Mouse (Mus musculus) CH12.LX (cell line): ENCODE results near the gene Ccdc151. TPM values are rescaled to one million over a fixed set of nuclear protein-coding genes. Genes with fewer than 3 reads are reported as not detected.

Experiments used
- DNase-seq: peaks from one replicate; pipeline ENCODE4 v3.0.0-alpha.2; 2013; ENCODE audit errors: extremely low read depth
- H3K27ac ChIP-seq: 2 replicates; pipeline ENCODE4 v1.5.1; 2012; ENCODE audit warnings: low read depth, mild to moderate bottlenecking, control low read depth, moderate library complexity; ENCODE audit not compliant: insufficient read depth
- H3K27me3 ChIP-seq: replicated peaks from 2 replicates; pipeline ENCODE3; 2012; ENCODE audit warnings: inconsistent platforms
- H3K36me3 ChIP-seq, 2 experiments: replicated peaks in 1 of 2; 2 replicates each; pipeline versions ENCODE3 to v1.6.1; 2012; ENCODE audit warnings: inconsistent platforms in 1 of 2, low read length in 1 of 2, mild to moderate bottlenecking in 1 of 2, mixed read lengths in 1 of 2, moderate library complexity in 1 of 2; ENCODE audit not compliant: control insufficient read depth in 1 of 2, insufficient read depth in 1 of 2
- H3K4me1 ChIP-seq, 2 experiments: 2 replicates each; pipeline ENCODE4 v1.6.1; 2012; ENCODE audit warnings: inconsistent platforms in 1 of 2, moderate library complexity in 1 of 2; ENCODE audit not compliant: insufficient read depth in 2 of 2, control insufficient read depth in 1 of 2
- H3K4me2 ChIP-seq: 2 replicates; pipeline ENCODE4 v1.6.1; 2012; ENCODE audit warnings: low read depth, mild to moderate bottlenecking, control low read depth; ENCODE audit not compliant: poor library complexity, insufficient read depth, severe bottlenecking
- H3K4me3 ChIP-seq, 3 experiments: fragments of 150-350 bp in 1 of 3; sonication (generic) in 1 of 3; replicated peaks in 1 of 3; 2 replicates each; pipeline versions ENCODE3 to v1.5.1; 2011 to 2012; ENCODE audit warnings: low read depth in 2 of 3, low read length in 2 of 3, mild to moderate bottlenecking in 2 of 3, moderate library complexity in 2 of 3, control low read depth in 1 of 3, improper control_type of control experiment in 1 of 3, inconsistent platforms in 1 of 3, mixed read lengths in 1 of 3; ENCODE audit not compliant: poor library complexity in 1 of 3
- H3K79me2 ChIP-seq: replicated peaks from 2 replicates; pipeline ENCODE4 v1.6.1; 2012; ENCODE audit warnings: mild to moderate bottlenecking, moderate library complexity; ENCODE audit not compliant: control insufficient read depth, poor library complexity, insufficient read depth, severe bottlenecking; ENCODE audit errors: extremely low read depth
- H3K9ac ChIP-seq: 2 replicates; pipeline ENCODE4 v1.6.1; 2012; ENCODE audit warnings: low read depth, mild to moderate bottlenecking, control low read depth, moderate library complexity; ENCODE audit not compliant: insufficient read depth
- H3K9me3 ChIP-seq: replicated peaks from 2 replicates; pipeline ENCODE3; 2012; ENCODE audit warnings: low read length, inconsistent platforms, mixed read lengths
- CHD1 ChIP-seq: IDR thresholded peaks from 2 replicates; pipeline ENCODE4 v1.6.1; 2012; ENCODE audit warnings: low read depth, low read length, improper control_type of control experiment, inconsistent platforms
- CHD2 ChIP-seq: IDR thresholded peaks from 2 replicates; pipeline ENCODE4 v1.6.1; 2011; ENCODE audit warnings: low read length, improper control_type of control experiment
- CTCF ChIP-seq, 2 experiments: IDR thresholded peaks in 1 of 2; conservative IDR thresholded peaks in 1 of 2; 2 replicates each; pipeline ENCODE4 v1.5.1; 2011 to 2012; ENCODE audit warnings: low read depth in 2 of 2, low read length in 2 of 2, improper control_type of control experiment in 1 of 2, inconsistent platforms in 1 of 2, mild to moderate bottlenecking in 1 of 2, moderate library complexity in 1 of 2
- E2F4 ChIP-seq: IDR thresholded peaks from 2 replicates; pipeline ENCODE4 v1.6.1; 2011; ENCODE audit warnings: low read depth, low read length, improper control_type of control experiment; ENCODE audit not compliant: insufficient replicate concordance
- EP300 ChIP-seq: IDR thresholded peaks from 2 replicates; pipeline ENCODE4 v1.6.1; 2011; ENCODE audit warnings: low read length, improper control_type of control experiment
- ETS1 ChIP-seq: conservative IDR thresholded peaks from 2 replicates; pipeline ENCODE4 v1.6.1; 2012; ENCODE audit warnings: low read depth, mild to moderate bottlenecking, inconsistent platforms, low read length, improper control_type of control experiment, moderate library complexity
- GABPA ChIP-seq: IDR thresholded peaks from 2 replicates; pipeline ENCODE4 v1.6.1; 2012; ENCODE audit warnings: low read depth, low read length, improper control_type of control experiment, inconsistent platforms; ENCODE audit not compliant: insufficient replicate concordance
- HCFC1 ChIP-seq: IDR thresholded peaks from 2 replicates; pipeline ENCODE4 v1.6.1; 2012; ENCODE audit warnings: low read depth, mild to moderate bottlenecking, inconsistent platforms, low read length, improper control_type of control experiment
- IRF4 ChIP-seq: IDR thresholded peaks from 2 replicates; pipeline ENCODE4 v1.6.1; 2014; ENCODE audit warnings: low read depth, mild to moderate bottlenecking, inconsistent platforms, low read length, improper control_type of control experiment
- KAT2A ChIP-seq: IDR thresholded peaks from 2 replicates; pipeline ENCODE4 v1.6.1; 2012; ENCODE audit warnings: low read length, improper control_type of control experiment, inconsistent platforms; ENCODE audit not compliant: insufficient replicate concordance
- MAZ ChIP-seq: IDR thresholded peaks from 2 replicates; pipeline ENCODE4 v1.6.1; 2012; ENCODE audit warnings: low read depth, mild to moderate bottlenecking, inconsistent platforms, low read length, improper control_type of control experiment, moderate library complexity
- MEF2A ChIP-seq: IDR thresholded peaks from 2 replicates; pipeline ENCODE4 v1.6.1; 2014; ENCODE audit warnings: low read depth, mild to moderate bottlenecking, inconsistent platforms, low read length, improper control_type of control experiment, borderline replicate concordance
- MYC ChIP-seq: IDR thresholded peaks from 2 replicates; pipeline ENCODE4 v1.6.1; 2011; ENCODE audit warnings: low read depth, mild to moderate bottlenecking, improper control_type of control experiment, low read length
- NELFE ChIP-seq: IDR thresholded peaks from 2 replicates; pipeline ENCODE4 v1.6.1; 2011; ENCODE audit warnings: low read depth, low read length, improper control_type of control experiment
- NRF1 ChIP-seq: IDR thresholded peaks from 2 replicates; pipeline ENCODE4 v1.6.1; 2014; ENCODE audit warnings: low read depth, mild to moderate bottlenecking, inconsistent platforms, low read length, improper control_type of control experiment, moderate library complexity
- PAX5 ChIP-seq: IDR thresholded peaks from 2 replicates; pipeline ENCODE4 v1.6.1; 2012; ENCODE audit warnings: low read length, inconsistent platforms, mixed read lengths
- RAD21 ChIP-seq: IDR thresholded peaks from 2 replicates; pipeline ENCODE4 v1.6.1; 2011; ENCODE audit warnings: low read depth, mild to moderate bottlenecking, low read length, improper control_type of control experiment, moderate library complexity
- RCOR1 ChIP-seq: conservative IDR thresholded peaks from 2 replicates; pipeline ENCODE4 v1.6.1; 2012; ENCODE audit warnings: low read depth, mild to moderate bottlenecking, inconsistent platforms, low read length, improper control_type of control experiment
- SMC3 ChIP-seq: IDR thresholded peaks from 2 replicates; pipeline ENCODE4 v1.6.1; 2011; ENCODE audit warnings: low read depth, low read length, improper control_type of control experiment
- TCF12 ChIP-seq: IDR thresholded peaks from 2 replicates; pipeline ENCODE4 v1.6.1; 2014; ENCODE audit warnings: low read depth, mild to moderate bottlenecking, inconsistent platforms, low read length, improper control_type of control experiment
- USF1 ChIP-seq: IDR thresholded peaks from 2 replicates; pipeline ENCODE4 v1.6.1; 2014; ENCODE audit warnings: low read depth, mild to moderate bottlenecking, inconsistent platforms, low read length, improper control_type of control experiment
- ZKSCAN1 ChIP-seq: IDR thresholded peaks from 2 replicates; pipeline ENCODE4 v1.6.1; 2012; ENCODE audit warnings: low read depth, inconsistent platforms, low read length, improper control_type of control experiment, borderline replicate concordance
- dilution Hi-C: fragments of 300-500 bp; cut with MboI; formaldehyde crosslinking; loops from 2 replicates; pipeline ENCODE4 v1.14.3; 2020; ENCODE audit warnings: low sequenced_read_pairs; ENCODE audit not compliant: extremely low pct_unique_long_range_greater_than_20kb, extremely low pct_ligation_motif_present
- in situ Hi-C: fragments of 300-500 bp; cut with MboI; formaldehyde crosslinking; loops from 3 replicates; pipeline ENCODE4 v1.14.3; 2019; ENCODE audit warnings: low sequenced_read_pairs, low pct_ligation_motif_present, low pct_unique_long_range_greater_than_20kb, mixed read lengths
- polyA plus RNA-seq: library from polyadenylated mRNA; unstranded; fragments of >175 nt; gene quantifications from 2 replicates; pipeline ENCODE4 v1.2.1, GENCODE M21; 2012; ENCODE audit warnings: low read depth; ENCODE audit not compliant: insufficient read length
- total RNA-seq, 2 experiments: library from RNA; depleted of rRNA; stranded (reverse); fragments of 300-350 nt in 1 of 2; fragments of >200 nt in 1 of 2; gene quantifications; 2 replicates each; pipeline ENCODE4 v1.2.3; 2012 to 2014

The Ccdc151 gene
- total and polyA plus RNA-seq, 3 experiments: 0.13 to 0.25 (median 0.16) TPM

GRCm38 (mm10) chr9:21976626-21977175 is 25.7 kb downstream of the Ccdc151 start:
- dilution Hi-C loops: no loop called here

GRCm38 (mm10) chr9:21969304-21969703 is 33.1 kb downstream of the Ccdc151 start:
- no peak overlapping the region for H3K27ac ChIP-seq
- no peaks in the 10 kb centered on the region for H3K4me1 ChIP-seq
- H3K9me3 ChIP-seq: no peaks in the 10 kb centered on the region
- peaks cover 68% of the 10 kb centered on the region for H3K27me3 ChIP-seq
- DNase-seq: no peak
- H3K79me2 ChIP-seq: no peaks in the 10 kb centered on the region
- in situ Hi-C loops: no loop called here
- no peak overlapping the region for H3K9ac ChIP-seq
- no peak overlapping the region for H3K4me3 ChIP-seq
- dilution Hi-C loops: no loop called here
- H3K4me2 ChIP-seq: no peak overlapping the region
- no peaks in the 10 kb centered on the region for H3K36me3 ChIP-seq
- TF ChIP-seq USF1 (no peak), MAZ (no peak), KAT2A (no peak), TCF12 (no peak), CTCF (conservative IDR thresholded peaks at IDR 0.05 in 1 of 2, IDR thresholded peaks at IDR 0.05 in 1 of 2; ENCODE audit: low read depth in 2 of 2, low read length in 2 of 2) (no peak), ETS1 (no peak), RAD21 (no peak), GABPA (no peak), SMC3 (no peak), HCFC1 (no peak)
- TF ChIP-seq, all 38 proteins: peak for 0

More at GRCm38 (mm10) chr9:21976626-21977175, 25.7 kb downstream of the Ccdc151 start:
- no peak overlapping the region for H3K4me3 ChIP-seq
- no peak for TF ChIP-seq NRF1
- no peak for TF ChIP-seq MEF2A
- no peak for TF ChIP-seq TCF12
- TF ChIP-seq CHD2: no peak
- no peak for TF ChIP-seq ZKSCAN1
- TF ChIP-seq RAD21: no peak
- TF ChIP-seq IRF4: no peak
- TF ChIP-seq KAT2A: no peak
- TF ChIP-seq MYC: no peak
- TF ChIP-seq CHD1: no peak
- no peak for TF ChIP-seq E2F4
- TF ChIP-seq NELFE: no peak
- no peak for TF ChIP-seq EP300
- no peak for TF ChIP-seq PAX5
- no peak for TF ChIP-seq RCOR1
- TF ChIP-seq USF1: no peak
- H3K79me2 ChIP-seq: no peaks in the 10 kb centered on the region
- no peak overlapping the region for H3K27ac ChIP-seq
- H3K27me3 ChIP-seq: peaks cover 75% of the 10 kb centered on the region
- no peaks in the 10 kb centered on the region for H3K4me1 ChIP-seq
- no peak overlapping the region for H3K9ac ChIP-seq
- no peak overlapping the region for H3K4me2 ChIP-seq
- H3K9me3 ChIP-seq: no peaks in the 10 kb centered on the region
- H3K36me3 ChIP-seq: no peaks in the 10 kb centered on the region
- in situ Hi-C loops: loop anchor here (5.0 kb wide), 1 partner anchor 181 kb away; the partner anchor contains the start of gene Pigyl
- no peak for DNase-seq
